Mouse (Mus musculus) megakaryocyte progenitor cell, adult 5-6 weeks (primary cell): ENCODE measurements at regions not wholly inside any gene's neighbourhood (a gene's known extent, or its start where the extent isn't known, plus 50 kb on each side); places are given as distances from the start of the nearest gene placed in this dataset.
A peak's percentile ranks its signal among the peaks of the same experiment; 100 is the strongest.
"Not testable (repeated sequence)": the region's sequence is repeated elsewhere in the genome, so short reads cannot be mapped to it uniquely, and the experiment has no call there.

ENCODE experiments used
- ATAC-seq: replicated peaks from 2 replicates; pipeline ENCODE4 v1.8.0; 2016; ENCODE audit warnings: mild to moderate bottlenecking, moderate TSS enrichment, inconsistent platforms; ENCODE audit not compliant: poor library complexity

DNA sequence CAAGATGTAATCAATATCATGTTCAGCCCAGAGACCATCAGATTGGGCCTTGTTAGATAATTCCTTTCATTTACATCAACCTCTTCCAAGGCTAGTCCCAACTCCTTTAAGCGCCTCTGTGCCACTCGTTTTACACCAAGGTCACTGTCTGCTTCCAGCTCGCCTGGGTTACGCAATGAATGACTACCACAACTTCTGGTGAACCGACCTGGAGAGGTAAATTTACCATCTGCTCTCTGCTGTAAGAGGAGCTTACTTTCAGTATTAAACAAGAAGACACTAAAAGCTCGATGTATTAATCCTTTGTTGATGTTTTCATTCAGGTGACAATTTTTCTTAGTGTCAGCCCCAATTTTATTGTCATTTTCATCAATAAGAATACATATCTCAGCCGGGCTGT is 51.7 kb upstream of the Fam174b start:
- ATAC-seq: no peak

GRCm38 (mm10) chr7:73686245-73686644 is 53.9 kb upstream of the Fam174b start:
- not testable (repeated sequence) for ATAC-seq

DNA sequence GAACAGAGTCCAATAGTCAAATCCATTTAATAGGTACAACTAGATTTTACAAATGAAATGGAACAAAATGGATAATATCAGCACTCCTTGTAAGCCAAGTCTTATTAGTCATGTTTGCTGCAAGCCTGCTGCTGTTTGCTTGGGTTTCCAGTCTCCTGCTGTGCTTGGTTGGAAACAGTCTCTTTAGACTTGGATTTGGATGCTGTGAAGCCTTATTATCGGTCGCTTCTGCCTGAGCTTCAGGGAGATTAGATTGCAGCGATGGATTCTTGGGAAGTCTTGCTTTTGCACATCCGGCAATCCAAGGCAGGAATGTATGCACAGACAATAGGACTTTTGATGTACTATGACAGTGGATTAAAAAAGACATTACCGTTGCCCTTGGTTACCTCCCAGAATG is 57.3 kb upstream of the Fam174b start:
- ATAC-seq: no peak

GRCm38 (mm10) chr7:73670598-73670997 is 69.5 kb upstream of the Fam174b start:
- ATAC-seq: no peak

DNA sequence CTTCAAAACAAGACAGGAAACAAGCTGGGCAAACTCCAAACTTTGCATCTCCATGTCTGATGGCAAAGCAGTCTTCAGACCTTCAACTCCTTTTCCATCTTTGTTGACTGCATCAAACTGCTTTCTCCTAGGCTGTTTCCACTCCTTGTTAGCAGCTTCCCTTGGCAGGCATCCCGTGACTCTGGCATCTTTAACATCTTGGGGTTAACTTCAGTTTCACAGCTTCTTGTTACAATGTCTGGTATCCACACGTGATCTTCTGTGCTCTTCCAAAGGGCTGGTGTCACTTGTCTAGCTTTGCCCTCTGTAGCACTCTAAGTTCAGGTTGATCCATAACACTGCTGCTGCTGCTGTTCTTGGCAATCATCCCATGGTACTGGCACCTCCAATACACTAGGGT is 71.3 kb upstream of the Fam174b start:
- no peak for ATAC-seq

- no peak for ATAC-seq
Measured at GRCm38 (mm10) chr7:73666921-73667675, 73.0 kb upstream of the Fam174b start.

DNA sequence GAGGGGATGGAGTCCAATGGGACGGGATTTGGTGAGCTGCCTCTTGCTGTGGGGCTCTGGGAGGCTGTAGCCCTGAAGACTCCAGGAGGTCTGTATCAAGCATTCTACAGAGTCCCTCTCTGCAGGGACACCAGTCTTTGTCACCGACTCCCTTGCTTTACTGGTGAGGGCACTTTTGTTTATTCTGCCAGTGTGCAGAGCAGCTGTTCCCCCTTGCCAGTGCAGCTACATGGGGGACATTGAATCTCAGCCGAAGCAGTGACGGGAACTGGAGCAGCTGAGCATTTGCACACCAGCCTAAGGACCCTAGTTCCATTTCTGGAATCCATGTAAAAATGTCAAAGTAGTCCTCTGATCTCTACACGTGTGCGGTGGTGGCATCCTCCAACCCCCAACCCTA is 75.1 kb upstream of the Fam174b start:
- no peak for ATAC-seq

GRCm38 (mm10) chr7:73662536-73662935 is 77.6 kb upstream of the Fam174b start:
- no peak for ATAC-seq

- no peak for ATAC-seq
Measured at GRCm38 (mm10) chr7:73661901-73662300, 78.2 kb upstream of the Fam174b start.

DNA sequence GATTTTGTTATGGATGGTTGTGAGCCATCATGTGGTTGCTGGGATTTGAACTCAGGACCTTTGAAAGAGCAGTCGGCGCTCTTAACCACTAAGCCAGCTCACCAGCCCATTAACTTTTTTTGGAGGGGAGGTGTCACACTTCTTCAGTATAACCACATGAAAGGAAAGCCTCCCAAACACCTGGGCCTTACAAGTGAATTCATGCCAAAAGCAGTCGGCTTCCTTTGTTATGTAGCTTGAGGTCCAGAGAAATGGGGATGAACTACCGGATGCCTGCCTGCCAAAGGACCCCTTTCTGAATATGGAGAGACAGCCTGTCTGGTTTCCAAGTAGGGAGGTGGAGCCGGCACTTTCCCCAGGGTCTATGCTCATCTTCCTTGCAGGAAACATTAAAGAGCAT is 80.6 kb upstream of the Fam174b start:
- no peak for ATAC-seq

DNA sequence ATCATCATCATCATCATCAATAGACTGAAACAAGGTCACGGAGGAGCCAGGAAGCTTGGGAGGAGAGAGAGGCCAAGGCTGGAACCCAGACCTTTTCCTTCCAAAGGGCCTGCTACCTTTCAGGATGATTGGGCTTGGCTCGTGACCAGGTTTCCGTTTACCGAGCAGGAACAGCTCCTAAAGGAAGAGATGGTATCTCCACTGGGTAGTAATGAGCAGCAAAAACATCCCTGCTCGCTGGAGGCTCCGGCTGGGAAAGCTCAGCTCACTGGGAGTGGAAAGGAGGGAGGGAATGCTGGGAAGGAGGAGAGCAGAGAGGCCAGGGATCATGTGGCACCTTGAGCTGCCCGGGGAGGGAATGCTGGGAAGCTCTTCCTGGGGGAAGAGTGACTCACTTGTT is 82.8 kb upstream of the Fam174b start:
- ATAC-seq: no peak

GRCm38 (mm10) chr7:73656424-73656795 is 83.7 kb upstream of the Fam174b start:
- ATAC-seq: not testable (repeated sequence)

GRCm38 (mm10) chr7:73655787-73656423 is 84.2 kb upstream of the Fam174b start:
- peak; percentile 83 for ATAC-seq

- ATAC-seq: peak; percentile 85
Measured at GRCm38 (mm10) chr7:73654193-73654871, 85.8 kb upstream of the Fam174b start.

GRCm38 (mm10) chr7:73650909-73651308 is 89.2 kb upstream of the Fam174b start:
- ATAC-seq: no peak

DNA sequence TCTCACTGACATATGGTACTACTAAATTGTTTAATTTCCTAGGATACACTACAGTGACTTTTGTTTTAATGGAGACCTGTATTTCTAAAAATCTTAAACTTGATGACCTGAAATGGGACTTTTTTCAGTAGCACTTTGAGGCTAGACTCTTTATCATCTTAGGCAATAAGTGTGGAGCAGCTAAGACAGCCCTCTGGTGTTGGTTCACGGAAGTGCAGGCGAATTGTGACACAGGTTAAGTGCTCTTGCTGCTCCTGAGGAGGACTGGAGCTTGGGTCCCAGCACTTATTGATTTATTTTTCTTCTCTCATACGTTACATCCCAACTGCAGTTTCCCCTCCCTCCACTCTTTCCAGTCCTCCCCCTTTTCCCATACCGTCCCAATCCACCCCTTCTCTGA is 92.1 kb upstream of the Fam174b start:
- peak; percentile 98 for ATAC-seq

- ATAC-seq: no peak
Measured at GRCm38 (mm10) chr7:73647140-73647539, 93.0 kb upstream of the Fam174b start.

GRCm38 (mm10) chr7:73646711-73647110 is 93.4 kb upstream of the Fam174b start:
- peak; percentile 33; the same call in 1 of the 2 replicates for ATAC-seq

DNA sequence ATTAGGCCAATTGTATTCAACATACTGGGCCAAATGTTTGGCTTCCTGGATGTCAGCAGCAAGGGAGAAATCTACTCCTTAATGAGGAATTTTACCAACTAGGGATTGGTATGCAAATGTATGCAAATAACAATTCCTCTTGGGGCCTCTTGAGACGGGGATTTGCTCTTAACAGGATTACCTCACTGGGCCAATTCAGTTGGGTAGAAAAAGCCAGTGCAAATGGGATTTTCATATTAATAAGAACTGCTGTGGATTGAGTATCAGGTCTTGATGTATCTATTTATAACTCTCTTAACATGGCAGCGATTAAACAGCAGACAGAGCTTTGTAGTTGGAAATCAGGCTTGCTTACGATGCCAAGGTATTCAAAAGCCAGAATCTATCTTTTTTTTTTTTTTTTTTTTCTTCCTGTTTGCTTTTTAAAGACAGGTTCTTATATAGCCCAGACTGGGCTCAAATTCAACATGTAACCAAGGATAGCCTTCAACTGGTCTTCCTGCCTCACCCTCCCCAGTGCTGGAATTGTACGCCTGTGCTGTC is 95.7 kb upstream of the Fam174b start:
- no peak for ATAC-seq

GRCm38 (mm10) chr7:73643993-73644335 is 96.1 kb upstream of the Fam174b start:
- ATAC-seq: no peak

DNA sequence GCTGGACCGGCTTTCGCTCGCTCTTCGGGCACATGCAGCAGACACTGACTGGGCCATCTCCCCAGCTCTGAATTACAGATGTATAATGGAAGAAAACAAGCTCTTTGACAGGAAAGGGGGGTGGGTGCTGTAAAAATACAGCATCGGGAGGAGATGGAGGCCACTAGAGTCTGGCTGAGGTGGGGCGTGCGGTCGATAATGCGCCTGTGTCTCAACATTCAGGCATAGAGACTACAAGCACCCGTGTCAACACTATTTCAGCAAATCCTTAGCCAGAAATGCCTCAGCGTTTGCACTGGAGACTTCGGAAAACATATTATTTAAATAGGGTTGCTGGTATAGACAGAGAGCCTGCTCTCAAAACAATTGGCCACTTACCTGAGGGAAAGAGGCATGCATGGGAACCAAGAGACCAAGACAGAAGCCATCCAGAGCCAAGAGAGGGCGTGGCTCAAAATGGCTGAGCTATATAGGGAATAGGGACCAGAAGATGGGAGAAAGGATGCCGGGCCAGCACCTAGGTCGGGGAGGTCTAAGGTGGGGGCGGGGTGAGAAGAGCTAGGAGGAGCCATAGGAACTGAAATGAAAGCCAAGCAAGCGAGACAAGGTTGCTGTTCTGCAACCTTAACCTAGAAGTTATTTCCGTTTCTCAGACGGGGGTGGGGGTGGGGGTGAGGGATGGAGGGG is 96.7 kb upstream of the Fam174b start:
- no peak for ATAC-seq
